Mouse (Mus musculus) thymus, postnatal 4 days (tissue): Measurements from ENCODE around the gene Cdc42bpg.

Experiments used
- DNase-seq: peaks from one replicate; pipeline ENCODE4 v3.0.0; 2021

Cdc42bpg gene

GRCm38 (mm10) chr19:6306137-6306551 lies at the start of gene Cdc42bpg:
Gene Cdc42bpg, plus strand, starts transcription at chr19:6306456.
- peak; percentile 94 for DNase-seq

- peak; percentile 63 for DNase-seq
These were observed 45.8 kb upstream of the Cdc42bpg start for GRCm38 (mm10) chr19:6260428-6260827.

- DNase-seq = no peak
These were observed 45.3 kb upstream of the Cdc42bpg start for GRCm38 (mm10) chr19:6260946-6261345.

- no peak for DNase-seq
These were observed 44.9 kb upstream of the Cdc42bpg start for GRCm38 (mm10) chr19:6261379-6261778.

- peak; percentile 88 for DNase-seq
These were observed 44.0 kb upstream of the Cdc42bpg start for GRCm38 (mm10) chr19:6262222-6262621.

GRCm38 (mm10) chr19:6262839-6263433 lies 43.3 kb upstream of the Cdc42bpg start:
- no peak for DNase-seq

- no peak for DNase-seq
These were observed 42.1 kb upstream of the Cdc42bpg start for GRCm38 (mm10) chr19:6264200-6264599.

GRCm38 (mm10) chr19:6264945-6265344 lies 41.3 kb upstream of the Cdc42bpg start:
- DNase-seq = no peak

GRCm38 (mm10) chr19:6265727-6266182 lies 40.5 kb upstream of the Cdc42bpg start:
- no peak for DNase-seq

- DNase-seq = no peak
These were observed 38.7 kb upstream of the Cdc42bpg start for GRCm38 (mm10) chr19:6267306-6268169.

GRCm38 (mm10) chr19:6268170-6268528 lies 38.1 kb upstream of the Cdc42bpg start:
- DNase-seq = peak; percentile 95

- DNase-seq = no peak
These were observed 37.6 kb upstream of the Cdc42bpg start for GRCm38 (mm10) chr19:6268670-6269132.

GRCm38 (mm10) chr19:6269798-6270475 lies 36.3 kb upstream of the Cdc42bpg start:
- no peak for DNase-seq

- no peak for DNase-seq
These were observed 35.6 kb upstream of the Cdc42bpg start for GRCm38 (mm10) chr19:6270661-6271060.

- DNase-seq = no peak
These were observed 35.0 kb upstream of the Cdc42bpg start for GRCm38 (mm10) chr19:6271206-6271605.

GRCm38 (mm10) chr19:6272053-6272452 lies 34.2 kb upstream of the Cdc42bpg start:
- DNase-seq = no peak

- DNase-seq = no peak
These were observed 33.5 kb upstream of the Cdc42bpg start for GRCm38 (mm10) chr19:6272738-6273137.

- DNase-seq = no peak
These were observed 32.7 kb upstream of the Cdc42bpg start for GRCm38 (mm10) chr19:6273592-6273991.

GRCm38 (mm10) chr19:6273998-6274608 lies 32.2 kb upstream of the Cdc42bpg start:
- DNase-seq = no peak

GRCm38 (mm10) chr19:6275740-6276389 lies 30.4 kb upstream of the Cdc42bpg start:
- DNase-seq = peak; percentile 63

GRCm38 (mm10) chr19:6276426-6277421 lies 29.5 kb upstream of the Cdc42bpg start, which contains the start of gene Ehd1:
Gene Ehd1, plus strand, starts transcription at chr19:6276725.
- peak; percentile 94 for DNase-seq
